Mouse (Mus musculus) lung, adult 2 months (tissue): ENCODE results near the gene Susd1.

Source experiments
- CTCF ChIP-seq: fragments of 200-500 bp; IDR thresholded peaks from 2 replicates; pipeline ENCODE4 v1.5.1; 2011; ENCODE audit warnings: mild to moderate bottlenecking, low read length, control low read depth; ENCODE audit not compliant: insufficient read depth
- POLR2A ChIP-seq: fragments of 200-500 bp; IDR thresholded peaks from 2 replicates; pipeline ENCODE4 v1.6.1; 2011; ENCODE audit warnings: low read depth, mild to moderate bottlenecking, control low read depth, low read length, borderline replicate concordance; ENCODE audit errors: extremely low read depth

GRCm38 (mm10) chr4:59455465-59455864 is 17.0 kb upstream of the Susd1 start:
- no peak for TF ChIP-seq CTCF
- TF ChIP-seq POLR2A, result no peak
